Mouse (Mus musculus) heart, postnatal 25 days (tissue): ENCODE results near the gene Omg. TPM values are rescaled to one million over a fixed set of nuclear protein-coding genes. Genes with fewer than 3 reads are reported as not detected.

Experiments used
- DNase-seq: peaks from one replicate; pipeline ENCODE4 v3.0.0; 2022; ENCODE audit warnings: low spot score
- intact Hi-C: fragments of 180-260 bp; cut with DNase I; formaldehyde crosslinking; loops from one replicate; pipeline ENCODE4 v1.15.1; 2025
- total RNA-seq, 2 experiments: library from RNA; stranded (reverse); gene quantifications; 2 replicates each; pipeline ENCODE4 v1.2.3; 2021

Gene Omg
- total RNA-seq, 2 experiments from 2014 or later, result not detected

DNA sequence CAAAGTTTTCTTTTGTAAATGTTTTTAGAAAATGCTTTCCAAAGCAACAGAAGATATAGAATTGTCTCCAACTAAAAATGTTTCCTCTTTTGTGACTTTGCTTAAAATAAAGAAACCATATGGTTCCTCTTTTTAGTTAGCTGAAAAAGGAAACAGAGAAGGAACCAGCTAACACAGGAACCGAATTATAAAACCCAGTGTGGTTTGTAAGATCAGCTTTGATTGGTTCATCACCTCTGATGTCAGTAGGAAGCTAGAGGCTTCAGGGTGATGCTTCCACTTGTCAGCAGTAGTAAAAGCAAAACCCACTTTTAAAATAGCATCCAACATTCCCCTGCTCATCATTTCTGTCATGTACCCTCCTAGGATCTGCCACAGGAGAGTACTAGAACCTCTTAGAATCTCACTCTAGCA, 16.0 kb upstream of the Omg start:
- intact Hi-C loops, result no loop called here
- no peak for DNase-seq

DNA sequence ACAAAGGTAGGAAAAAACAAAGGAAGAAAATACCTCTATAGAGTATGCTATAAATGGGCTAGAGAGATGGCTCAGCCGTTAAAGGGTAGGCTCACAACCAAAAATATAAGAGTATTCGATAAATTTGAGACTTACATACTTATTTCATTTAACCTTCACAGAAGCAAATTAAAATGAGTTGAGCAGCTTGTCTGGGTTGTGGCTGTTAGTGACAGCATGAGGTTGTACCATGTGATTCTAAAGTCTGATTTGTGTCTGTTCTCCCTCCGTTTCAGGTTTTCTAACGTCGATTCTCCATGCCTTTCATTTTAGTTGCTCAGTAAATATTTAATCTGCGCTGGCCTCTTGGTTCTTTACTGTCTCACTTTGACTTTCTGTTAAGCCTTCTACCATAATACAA, 15.4 kb upstream of the Omg start:
- intact Hi-C loops, result no loop called here
- DNase-seq, result no peak

DNA sequence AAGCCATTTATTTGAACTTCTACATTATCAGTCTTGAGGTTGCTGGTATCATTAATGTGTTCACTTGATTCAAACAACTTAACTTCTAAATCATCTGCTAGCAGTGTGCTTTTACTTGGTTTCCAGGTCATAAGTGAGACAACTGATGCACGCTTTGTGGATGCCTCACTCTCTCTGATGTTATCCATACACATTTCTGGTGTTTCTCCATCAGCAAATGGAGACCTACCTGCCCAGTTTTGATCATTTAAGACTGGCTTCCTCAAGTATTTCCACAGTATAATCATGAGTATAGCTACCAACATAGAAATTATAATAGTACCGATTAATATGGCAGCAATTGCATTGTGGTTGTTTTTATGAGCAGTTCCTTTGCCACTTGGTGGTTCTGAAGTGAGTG, 11.9 kb upstream of the Omg start:
- DNase-seq, result no peak
- intact Hi-C loops, result no loop called here

DNA sequence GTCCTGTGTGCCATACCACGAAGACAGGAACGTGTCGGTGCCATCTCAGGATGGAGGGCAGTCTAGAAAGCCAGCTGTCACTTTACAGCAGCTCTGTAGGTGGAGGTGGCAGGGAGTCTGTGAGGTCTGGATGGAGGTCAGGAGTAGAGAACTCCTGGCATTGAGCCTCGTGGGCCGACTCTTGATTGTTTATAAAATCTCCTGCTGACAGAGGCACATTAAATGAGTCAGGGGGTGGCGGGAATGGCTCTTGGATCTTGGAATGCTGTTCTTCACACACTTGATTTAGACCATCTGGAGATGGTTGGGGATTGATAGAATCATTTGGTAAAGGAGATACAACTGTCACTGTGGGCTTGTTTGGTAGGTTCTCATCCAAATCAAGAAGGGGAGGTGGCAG, 11.4 kb upstream of the Omg start:
- DNase-seq, result no peak
- intact Hi-C loops, result no loop called here

DNA sequence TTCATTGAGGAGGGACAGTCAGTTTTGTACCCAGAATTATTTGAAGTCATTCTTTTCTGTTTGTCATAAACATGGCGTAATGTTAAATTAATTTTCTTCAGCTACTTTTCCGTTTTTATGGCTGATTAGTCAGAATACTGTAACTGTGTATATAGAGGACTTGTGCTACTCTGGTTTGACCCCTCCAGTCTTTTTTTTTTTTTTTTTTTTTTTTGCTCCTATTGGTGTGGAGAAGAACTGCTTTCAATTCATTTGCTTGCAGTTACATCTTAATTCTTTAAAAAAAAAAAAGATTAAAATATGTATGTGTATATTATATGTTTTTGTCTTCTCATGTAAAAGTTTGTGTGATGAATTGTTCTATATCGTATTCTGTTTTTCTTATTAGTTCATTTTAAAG, 8.1 kb upstream of the Omg start:
- no peak for DNase-seq
- intact Hi-C loops, result no loop called here

DNA sequence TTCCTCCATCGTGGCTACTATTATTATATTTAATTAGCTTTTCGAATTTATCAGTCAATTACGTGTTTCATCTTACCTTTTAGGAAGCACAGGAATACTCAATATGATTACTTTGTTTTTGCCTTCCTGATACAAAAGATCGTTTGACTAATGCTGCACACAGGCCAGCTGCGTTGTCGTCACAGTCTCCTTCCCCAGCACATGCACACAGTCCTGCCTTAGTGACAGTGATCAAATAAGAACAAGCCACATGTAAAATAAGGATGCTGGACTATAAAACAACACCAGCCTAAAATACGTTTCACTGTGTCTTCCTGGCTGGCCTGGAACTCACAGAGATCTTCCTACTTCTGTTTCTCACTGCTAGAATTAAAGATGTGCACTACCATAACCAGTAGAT, 622 bp upstream of the Omg start:
- intact Hi-C loops, result no loop called here
- DNase-seq, result no peak

DNA sequence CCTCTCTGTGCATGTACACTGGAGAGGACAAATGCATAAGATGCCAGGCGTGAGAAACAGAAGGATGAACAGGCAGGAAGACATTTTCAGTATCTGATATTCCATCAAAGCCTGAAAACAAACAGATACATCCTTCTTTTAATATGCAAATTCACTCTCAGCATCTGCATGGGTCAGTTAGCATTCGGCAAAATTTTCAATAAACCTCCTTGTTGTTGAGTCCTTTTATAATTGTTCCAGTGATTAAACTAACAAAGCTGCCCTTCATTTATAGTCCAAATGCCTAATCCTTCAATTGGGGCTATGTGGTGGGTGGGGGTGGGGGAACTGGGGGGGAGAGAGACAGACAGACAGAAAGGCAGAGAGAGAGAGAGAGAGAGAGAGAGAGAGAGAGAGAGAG, 967 bp downstream of the Omg start:
- intact Hi-C loops, result no loop called here
- no peak for DNase-seq

DNA sequence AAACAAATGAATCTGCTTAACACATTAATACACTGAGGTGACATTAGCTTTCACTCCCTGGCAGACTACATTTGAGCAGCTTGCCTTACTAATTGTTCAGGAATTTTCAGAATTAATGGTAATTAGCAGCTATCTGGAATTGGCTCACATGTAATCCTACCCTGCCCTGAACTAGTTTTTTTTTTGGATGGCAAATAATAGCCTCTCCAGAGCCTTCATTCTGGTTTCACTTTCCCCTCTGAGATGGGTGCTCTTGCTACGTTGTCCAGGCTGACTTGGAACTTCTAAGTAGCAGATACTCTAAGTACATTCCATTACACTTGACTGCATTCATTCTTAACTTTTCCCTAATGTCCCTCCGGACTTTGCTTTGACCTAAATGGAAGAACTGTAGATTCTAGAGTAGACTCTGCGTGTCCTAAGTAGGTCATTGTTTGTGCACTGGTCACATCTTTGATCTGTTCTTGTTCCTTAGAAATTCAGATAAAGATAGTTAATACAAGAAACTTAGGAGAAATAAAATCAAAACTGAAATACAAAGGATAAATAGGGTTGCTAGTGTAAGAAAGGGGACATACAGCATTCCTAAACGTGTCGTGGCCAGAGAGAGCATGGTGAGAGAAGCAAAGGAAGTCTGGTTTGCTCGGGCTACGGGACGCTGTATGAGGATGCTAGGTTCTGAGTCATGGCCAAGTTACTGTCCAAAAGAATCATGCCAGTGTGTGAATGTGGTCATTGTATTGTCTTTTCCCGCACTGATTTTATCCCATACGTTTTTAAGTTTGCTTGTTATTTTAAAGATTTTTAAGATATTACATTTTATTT, 8.7 kb downstream of the Omg start:
- intact Hi-C loops, result no loop called here
- DNase-seq, result no peak

DNA sequence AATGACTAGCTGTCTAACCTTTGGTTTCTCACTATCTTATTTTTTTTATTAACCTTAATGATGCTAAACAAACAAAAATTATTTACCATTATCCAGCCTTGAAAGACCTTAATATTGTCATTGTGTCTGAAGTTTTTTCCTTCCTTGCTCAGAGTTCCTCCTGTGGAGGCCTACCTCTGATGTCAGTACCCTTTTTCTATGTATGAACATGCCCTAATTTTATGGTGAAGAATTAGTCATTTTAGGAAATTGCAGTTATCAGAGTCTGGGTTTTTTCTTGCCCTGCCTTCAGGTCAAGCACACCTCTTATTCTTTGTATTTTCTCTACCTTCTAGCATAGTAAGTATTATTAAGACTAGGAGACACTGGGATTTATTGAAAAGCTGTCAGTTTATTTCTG, 19.2 kb downstream of the Omg start:
- DNase-seq, result no peak
- intact Hi-C loops, result no loop called here

DNA sequence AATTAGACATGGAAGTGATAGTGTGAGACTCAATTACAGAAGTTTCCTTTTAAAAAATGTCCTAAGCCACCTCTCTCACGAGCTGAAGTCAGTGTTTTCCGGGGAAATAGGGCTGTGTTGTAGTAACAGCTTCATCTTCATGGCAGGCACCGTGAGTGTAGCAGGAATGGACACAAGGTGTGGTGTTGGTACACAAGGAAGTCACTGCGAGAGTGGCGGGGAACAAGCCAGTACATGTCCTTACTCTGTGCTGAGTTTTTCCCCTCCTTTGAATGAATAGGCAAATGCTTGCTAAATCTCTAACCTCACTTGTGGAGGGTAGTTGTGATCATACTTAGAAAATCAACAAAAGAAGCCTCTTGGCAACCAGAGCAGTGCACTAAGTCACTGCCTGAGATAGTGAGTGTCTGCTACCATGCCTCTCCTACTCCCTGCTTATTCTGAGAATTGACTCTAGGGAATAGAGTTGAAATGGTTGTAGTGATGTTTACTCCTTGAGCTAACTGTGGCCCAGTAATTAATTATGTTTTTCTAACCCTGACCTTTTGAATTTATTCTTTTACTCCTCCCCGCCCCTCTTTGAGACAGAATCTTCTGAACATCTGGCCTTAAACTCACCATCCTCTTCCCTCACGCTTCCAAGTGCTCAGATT, 19.9 kb downstream of the Omg start:
- no peak for DNase-seq
- intact Hi-C loops, result no loop called here

DNA sequence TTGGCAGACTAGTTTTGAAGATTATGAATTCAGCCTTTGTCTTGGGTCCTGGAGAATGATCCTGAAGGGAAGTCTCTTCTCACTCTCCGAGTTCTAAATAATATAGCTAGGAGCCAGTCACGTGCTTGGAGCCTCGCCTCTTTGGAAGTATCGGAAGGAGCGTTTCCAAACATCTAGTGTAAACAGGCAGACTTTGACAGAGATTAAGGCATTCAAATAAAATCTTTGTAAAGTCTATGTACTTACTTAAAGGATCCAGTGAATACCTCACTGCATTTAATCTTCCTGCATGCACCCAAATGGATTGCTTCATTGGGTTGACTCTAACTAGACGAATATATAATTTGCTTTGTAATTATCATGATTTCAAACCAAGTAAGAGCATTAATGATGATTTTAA, 20.5 kb downstream of the Omg start:
- intact Hi-C loops, result no loop called here
- no peak for DNase-seq

DNA sequence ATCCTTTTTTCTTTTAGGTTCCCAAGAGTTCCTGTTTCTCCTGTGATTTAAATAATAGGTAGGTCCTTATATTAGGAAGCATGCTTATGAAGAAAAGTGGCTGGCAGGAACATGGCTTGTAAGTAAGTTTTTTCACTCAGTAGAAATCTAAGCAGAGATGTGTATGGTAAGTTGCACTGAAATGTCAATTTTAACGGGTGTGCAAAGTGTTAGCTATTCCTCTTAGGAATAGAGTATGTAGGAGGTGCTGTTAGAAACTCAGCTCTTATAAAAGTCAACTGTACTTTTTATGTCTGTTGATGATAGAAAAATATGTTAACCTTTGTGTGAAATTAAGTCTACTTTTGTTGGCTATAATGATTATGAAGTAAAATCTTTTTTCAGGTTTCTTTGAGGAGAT, 35.8 kb downstream of the Omg start:
- intact Hi-C loops, result no loop called here
- no peak for DNase-seq

DNA sequence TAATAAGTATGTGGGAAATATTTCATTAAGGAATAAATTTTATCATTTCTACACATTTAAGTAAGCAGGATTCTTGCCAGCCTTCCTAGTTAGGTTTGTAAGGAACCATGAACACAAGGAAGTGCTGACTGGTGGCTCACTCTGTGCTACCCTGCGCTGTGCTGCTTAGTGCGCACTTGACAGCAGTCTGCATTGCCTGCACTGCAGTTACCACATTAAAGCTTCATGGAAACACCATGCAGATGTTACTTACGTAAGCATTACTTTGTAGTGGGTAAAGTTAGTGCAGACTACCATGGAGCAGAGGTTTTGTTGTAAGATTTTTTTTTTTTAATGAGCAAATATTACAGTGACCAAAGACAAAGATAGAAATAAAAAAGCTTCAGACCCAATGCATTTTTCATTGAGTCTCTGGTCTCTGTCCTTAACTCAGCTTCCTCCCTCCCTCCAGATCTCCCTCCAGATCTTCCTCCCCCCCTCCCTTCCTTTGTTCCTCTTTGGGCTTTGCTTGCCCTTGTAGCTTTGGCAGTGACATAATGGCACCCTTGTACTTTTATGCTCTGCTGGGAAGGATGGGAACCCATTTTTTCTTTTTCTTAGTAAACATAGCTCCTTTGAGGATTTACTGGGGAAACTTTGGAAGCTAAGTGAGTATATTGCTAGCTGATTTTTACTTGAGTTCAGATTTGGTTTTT, 43.0 kb downstream of the Omg start:
- intact Hi-C loops, result no loop called here
- DNase-seq, result no peak

DNA sequence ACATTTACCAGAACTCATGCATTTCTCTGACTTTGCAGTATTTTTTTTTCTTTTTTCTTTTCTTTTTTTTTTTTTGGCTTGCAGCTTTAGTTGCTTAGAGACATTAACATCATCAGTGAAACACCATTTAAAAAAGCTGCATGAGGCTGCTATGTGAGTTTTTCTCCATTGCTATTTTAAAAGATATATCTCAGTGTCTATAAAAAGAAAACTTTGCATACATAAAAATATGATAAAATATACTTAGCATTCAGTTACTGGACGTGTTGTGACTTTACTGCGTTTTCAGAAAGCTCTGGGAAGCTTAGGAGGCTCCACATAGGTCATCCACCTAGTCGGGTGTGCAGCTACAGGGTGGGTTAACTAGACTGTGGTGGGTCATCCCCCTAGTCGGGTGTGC, 44.0 kb downstream of the Omg start:
- intact Hi-C loops, result no loop called here
- DNase-seq, result no peak

DNA sequence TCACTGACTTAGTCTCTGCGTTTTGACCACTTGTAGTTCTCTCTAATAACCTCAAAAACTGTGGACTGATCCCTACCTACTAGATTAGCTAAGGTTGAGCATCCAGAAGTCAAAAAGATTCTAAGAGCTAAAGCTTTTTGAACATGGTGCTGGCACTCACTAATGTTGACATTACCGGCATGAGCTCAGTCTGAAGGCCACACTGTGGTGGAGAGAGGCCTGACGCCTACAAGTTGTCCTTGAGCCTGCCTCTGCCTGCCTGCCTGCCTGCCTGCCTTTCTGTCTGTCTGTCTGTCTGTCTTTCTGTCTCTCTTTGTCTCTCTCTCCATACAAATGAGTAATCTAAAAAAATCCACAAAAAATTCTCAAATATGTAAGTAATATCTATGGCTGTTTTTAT, 46.0 kb downstream of the Omg start:
- intact Hi-C loops, result no loop called here
- DNase-seq, result no peak

DNA sequence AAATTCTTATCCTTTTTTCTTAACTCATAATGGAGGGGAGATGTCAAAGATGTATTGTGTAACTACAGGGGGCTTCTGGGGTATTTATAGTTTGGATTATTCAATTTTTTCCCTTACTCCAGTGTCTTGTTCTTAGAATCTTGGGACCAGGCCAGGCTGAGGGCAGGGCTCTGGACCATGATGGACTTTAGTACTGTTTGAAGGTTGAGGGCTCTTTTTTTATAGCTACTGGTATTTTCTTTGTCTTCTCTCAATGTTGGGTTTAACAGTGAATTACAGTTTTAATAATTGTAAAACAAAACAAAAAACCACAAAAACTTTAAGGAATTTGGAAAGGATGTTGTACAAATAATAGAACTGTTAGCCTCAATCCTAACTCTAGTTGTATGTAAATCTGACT, 50.9 kb downstream of the Omg start:
- DNase-seq, result no peak
- intact Hi-C loops, result no loop called here

Other genes starting within 250 kb of the Omg start
- gene Wsb1, start 249.4 kb downstream of the Omg start, total RNA-seq, result 10 to 100 TPM; 13.4 to 17.8 TPM
- gene Gm9964, start 207.2 kb downstream of the Omg start, total RNA-seq, result not detected
- 10 to 100 TPM; 27.1 to 30.0 TPM for gene Nf1, start 164.4 kb downstream of the Omg start, total RNA-seq
- gene Evi2b, start 19.7 kb upstream of the Omg start, total RNA-seq, result 1 to 10 TPM; 1.1 to 1.3 TPM
- under 1 TPM in 1 of 2 experiments, not detected in 1; 0.08 TPM for gene Evi2, start 26.5 kb upstream of the Omg start, total RNA-seq
- 1 to 10 TPM; 1.9 to 2.8 TPM for gene Evi2a, start 26.5 kb upstream of the Omg start, total RNA-seq
- under 1 TPM; 0.06 to 0.29 TPM for gene Rab11fip4, start 87.1 kb upstream of the Omg start, total RNA-seq